Mouse (Mus musculus): Measurements from ENCODE around the gene Rbak.
"Not testable (repeated sequence)": the region's sequence is repeated elsewhere in the genome, so short reads cannot be mapped to it uniquely, and the experiment has no call there.

The Rbak gene

DNA sequence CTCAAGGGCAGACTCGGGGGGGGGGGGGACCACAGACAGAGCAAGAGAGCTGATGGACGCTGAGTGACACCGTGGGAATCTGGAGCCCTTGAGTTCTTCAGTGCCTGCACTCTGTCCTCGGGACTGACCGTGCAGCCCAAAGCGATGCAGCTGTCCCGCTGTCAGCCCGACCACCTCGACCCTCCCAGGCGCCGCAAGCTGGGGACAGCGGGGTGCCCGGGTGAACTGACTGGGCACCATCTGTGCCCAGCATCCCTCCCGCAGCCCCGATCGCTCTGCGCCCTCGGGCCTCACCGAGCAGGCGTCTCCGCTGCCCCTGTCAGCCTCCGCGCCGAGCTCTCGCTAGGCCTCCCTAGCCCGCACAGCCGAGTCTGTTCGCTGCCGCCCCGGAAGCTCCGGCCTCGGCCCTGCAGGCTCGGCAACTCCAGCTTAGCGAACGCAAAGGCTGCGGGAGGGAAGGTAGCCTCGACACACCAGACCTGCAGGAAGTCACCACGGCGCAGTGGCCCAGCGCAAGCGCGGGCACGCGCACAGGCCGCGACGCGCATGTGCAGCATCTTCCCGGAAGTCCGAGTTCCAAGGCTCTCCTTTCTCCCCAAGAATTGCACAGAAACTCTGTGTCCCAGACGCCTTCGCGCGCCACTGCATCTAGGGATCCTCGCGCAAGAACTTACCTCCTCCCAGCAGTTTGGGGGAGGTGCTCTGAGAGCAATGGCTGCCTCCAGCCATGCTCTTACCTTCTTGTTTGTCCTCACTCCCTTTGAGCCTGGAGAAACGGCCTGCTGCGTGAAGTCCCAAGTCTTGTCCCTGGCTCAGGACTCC is at the start of gene Rbak, which contains the start of gene Spdye4b:
Gene Rbak (minus strand): TSS at position 521 of the 822 bp plus-strand sequence.
Gene Spdye4b (plus strand): TSS at position 763 of the 822 bp plus-strand sequence.
- DNase-seq (ENCODE audit: low read depth, low spot score): peak; percentile 99

DNA sequence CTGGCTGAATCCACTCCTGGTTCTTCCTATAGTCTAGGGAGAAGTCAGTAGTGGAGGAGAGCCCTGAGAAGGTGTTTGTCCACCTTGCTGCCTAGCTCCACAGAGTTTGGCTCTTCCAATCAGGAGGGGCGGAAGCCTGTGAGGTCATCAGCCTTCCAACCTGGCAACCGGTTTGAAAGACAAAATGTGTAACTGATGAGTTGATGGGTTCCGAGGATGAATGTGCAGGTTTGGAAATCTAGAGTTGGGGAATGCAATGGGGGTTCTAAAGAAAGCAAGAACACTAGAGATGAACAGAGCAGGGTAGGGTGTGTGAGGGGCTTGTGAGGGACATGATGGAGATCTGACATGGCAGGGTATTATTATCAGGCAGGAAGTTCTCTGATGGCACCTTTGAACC is 46.2 kb upstream of the Rbak start, which contains the start of gene Spdye4a:
Gene Spdye4a (minus strand): TSS at position 101 of the 400 bp plus-strand sequence.
- no peak for DNase-seq (ENCODE audit: low read depth, low spot score)

DNA sequence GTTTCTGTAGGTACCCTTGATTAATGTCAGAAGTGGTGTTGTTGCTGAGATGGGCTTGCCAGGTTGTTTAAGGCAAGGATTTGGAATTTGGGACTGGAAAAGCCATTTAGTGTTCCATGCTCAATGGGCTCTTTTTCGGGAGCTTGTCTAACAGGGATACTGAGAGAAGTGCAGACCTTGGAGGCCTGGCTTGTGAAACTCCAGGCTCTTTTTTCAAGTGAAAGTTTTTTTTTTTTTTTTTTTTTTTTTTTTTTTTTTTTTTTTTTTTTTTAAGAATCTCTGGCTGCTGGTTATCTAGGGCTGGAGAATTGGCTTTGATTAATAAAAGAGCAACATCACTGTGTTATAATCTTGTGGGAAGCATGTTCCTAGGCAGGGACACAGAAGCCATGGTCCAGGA is 41.7 kb upstream of the Rbak start:
- DNase-seq (ENCODE audit: low read depth, low spot score): no peak

DNA sequence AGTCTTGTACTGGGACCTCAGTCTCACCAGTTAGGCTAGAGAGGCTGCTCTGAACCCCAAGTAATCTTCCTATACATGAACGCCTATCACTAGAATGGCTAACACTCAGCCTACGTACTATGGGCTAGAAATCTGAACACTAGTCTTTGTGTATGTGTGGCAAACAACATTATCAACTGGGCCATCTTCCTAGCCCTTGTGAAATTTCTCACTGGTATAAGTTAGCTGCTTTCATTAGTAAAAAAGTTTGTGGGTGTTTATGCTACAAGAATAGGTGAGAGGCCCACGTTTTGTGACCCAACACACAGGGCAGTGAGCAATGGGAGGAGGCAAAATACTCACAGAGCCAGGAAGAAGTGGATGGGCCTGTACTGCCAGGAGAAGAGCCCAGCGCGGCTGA is 40.4 kb upstream of the Rbak start:
- no peak for DNase-seq (ENCODE audit: low read depth, low spot score)

DNA sequence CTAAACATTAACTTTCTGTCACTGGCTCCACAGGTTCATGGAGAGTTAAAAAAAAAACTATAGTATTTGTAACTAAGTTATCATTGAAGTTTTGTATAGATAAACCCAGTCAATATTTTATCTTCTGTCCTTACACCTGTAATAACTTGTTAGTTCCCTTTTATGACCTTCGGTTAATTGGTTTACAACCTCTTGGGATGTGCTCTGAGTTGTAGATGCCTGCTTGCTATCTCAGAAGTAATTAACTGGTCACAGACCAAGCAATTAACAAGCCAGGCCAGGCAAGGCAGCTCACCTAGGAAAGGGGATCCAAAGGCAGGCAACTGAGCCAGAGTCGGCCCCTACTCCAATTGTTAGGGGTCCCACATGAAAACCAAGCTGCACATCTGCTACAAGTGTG is 33.3 kb upstream of the Rbak start:
- no peak for DNase-seq (ENCODE audit: low read depth, low spot score)

DNA sequence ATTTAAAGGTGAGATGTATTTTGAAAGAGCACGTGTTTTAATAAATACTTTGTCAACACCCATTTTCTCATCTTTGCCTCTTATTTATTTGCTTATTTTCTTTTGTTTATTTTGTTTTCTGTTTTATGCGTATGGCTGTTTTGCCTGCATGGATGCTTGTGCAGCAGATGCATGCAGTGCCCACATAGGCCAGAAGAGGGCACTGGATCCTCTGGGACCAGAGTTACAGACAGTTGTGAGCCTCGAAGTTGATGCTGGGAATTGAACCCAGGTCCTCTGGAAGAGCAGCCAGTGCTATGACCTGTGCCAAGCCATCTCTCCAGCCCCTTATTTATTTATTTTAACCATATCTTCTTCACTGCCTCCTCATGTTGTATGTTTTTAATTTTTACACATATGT is 24.4 kb upstream of the Rbak start:
- DNase-seq (ENCODE audit: low read depth, low spot score): peak; percentile 30

DNA sequence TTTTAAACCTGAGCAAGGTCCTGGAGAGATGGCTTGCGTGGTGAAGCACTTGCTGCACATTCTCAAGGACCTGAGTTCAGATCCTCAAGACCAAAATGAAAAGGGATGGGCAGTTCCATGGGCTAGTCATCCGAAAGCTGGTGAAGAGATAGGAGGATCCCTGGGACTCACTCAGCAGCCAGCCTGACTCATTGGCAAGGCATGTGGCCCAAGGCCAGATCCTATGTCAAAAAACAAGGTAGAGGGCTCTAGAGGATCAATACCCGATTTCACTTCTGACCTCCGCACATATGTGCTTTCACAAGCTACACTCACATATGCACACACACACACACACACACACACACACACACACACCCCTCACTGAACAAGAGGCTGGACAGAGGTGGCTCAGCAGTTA is 15.9 kb upstream of the Rbak start:
- no peak for DNase-seq (ENCODE audit: low read depth, low spot score)

DNA sequence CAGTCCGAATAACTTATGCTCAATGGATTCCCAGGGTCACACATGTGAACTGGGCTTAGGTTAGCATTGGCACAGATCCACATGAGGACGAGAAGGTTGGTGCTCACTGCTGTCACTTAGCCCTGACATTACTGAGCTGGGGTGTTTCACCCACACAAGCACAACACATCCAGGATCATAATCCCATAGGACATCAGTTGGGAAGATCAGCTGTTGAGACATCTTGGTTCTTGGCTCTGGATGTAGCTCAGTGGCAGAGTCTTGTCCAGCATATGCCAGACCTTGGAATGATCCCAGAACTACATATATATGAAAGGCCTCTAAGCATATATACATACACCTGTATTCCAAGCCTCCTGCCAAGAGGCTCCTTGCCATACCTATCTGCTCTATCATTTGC is 14.6 kb upstream of the Rbak start:
- DNase-seq (ENCODE audit: low read depth, low spot score): no peak

DNA sequence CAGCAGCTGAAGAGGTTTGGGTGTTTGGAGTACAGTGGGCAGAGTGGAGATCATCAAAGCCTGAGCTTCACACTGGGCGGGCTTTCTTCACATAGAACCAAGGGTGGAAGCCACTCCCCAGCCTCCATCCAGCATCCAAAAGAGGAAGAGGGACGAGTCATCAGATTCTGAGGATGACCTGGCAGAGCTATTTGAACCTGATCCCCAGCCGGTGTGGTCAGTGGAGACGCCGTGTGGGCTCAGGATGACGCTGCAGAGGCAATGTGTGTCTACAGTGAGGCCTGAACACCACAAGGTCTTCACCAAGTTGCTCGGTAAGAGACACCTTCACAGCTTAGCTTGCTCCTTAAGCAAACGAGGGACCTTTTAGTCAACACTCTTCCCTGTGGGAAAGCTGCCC is 14.2 kb upstream of the Rbak start:
- not testable (repeated sequence) for DNase-seq (ENCODE audit: low read depth, low spot score)

DNA sequence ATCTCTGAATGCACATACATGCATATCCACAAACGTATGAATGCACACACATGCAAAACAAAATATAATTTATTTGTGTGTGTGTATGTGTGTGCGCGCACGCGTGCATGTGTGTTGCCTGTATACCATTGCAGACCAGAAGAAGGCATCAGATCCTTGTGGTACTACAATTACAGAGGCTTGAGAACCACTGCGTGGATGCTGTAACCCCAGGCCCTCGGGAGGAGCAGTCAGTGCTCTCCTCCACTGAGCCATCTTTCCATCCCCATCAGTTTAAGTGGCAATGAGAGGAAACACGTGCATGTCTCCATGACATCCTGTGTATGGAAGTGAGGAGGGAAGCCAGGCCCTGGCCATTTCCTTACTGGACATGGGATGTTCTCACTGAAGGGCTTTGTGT is 12.2 kb upstream of the Rbak start:
- DNase-seq (ENCODE audit: low read depth, low spot score): no peak

DNA sequence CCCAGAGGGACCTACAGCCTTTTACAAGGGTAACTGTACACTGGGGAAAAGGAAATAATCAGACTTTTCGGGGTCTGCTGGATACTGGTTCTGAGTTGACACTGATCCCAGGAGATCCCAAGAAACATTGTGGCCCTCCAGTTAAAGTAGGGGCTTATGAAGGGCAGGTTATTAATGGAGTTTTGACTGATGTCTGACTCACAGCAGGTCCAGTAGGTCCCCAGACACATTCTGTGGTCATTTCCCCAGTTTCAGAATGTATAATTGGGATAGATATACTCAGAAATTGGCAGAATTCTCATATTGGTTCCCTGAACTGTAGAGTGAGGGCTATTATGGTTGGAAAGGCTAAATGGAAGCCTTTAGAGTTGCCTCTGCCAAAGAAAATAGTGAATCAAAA is 7.4 kb upstream of the Rbak start:
- DNase-seq (ENCODE audit: low read depth, low spot score): not testable (repeated sequence)

DNA sequence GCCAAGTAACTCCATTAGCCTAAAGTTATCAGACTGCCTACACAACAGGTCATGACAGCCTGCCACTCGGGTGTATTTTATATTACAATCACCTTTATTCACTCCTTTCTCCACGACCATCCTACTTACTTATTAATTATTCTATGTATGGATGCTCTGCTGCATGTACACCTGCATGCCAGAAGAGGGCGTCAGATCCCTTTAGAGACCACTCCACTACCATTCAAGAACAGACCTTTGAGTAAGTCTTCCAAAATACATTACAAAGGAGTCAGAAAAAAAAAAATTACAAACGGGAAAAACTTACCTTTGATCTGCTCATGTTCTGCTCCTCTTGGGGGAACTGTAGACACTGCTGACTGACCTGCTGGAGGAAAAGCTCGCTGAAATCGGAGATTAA is 1.4 kb downstream of the Rbak start:
- peak; percentile 66 for DNase-seq (ENCODE audit: low read depth, low spot score)

DNA sequence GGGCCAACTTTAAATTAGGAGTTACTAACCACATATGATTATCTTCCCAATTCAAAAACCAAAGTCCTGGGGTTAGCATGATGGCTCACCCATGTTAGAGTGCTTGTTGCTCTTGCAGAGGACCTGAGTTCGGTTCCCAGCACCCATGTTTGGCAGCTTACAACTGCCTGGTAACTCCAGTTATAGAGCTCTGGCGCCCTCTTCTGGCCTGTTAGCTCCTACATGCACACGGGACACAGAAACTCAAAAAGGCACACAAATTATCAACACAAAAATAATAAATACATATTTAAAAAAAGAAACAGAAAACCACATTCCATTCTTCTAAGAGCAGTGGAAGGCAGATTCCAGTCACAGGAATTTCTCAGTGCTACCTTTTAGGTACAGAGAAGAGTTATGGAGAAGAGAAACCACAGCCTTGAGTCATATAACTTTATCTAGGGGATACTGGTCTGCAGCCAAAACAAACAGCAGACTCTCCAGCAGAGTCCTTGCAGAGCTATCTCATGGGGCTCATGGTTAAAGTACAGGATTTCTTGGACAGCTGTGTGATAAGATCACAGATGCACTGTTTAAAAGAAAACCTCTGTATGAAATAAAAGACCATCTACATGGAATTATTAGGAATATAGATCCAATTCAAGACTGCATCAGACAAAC is 2.9 kb downstream of the Rbak start:
- peak; percentile 47 for DNase-seq (ENCODE audit: low read depth, low spot score)

DNA sequence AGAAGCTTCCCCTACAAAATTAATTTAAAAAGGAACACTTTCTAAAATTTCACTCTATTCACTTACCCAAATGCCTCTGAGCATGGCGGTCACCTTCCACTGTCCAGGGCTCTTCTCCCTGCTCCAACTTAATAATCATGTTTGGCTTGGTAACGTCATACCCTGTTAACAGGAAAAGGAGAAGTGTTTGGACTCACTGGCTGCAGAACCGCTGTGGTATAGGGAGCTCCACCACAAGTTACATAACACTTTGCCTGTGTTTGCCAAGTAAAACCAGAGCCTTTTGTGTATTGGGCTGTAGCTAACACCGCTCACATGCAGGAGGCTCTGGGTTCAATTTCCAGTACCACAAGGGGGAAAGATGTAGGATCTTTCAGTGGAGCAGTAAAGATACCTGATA is 4.6 kb downstream of the Rbak start:
- DNase-seq (ENCODE audit: low read depth, low spot score): no peak

DNA sequence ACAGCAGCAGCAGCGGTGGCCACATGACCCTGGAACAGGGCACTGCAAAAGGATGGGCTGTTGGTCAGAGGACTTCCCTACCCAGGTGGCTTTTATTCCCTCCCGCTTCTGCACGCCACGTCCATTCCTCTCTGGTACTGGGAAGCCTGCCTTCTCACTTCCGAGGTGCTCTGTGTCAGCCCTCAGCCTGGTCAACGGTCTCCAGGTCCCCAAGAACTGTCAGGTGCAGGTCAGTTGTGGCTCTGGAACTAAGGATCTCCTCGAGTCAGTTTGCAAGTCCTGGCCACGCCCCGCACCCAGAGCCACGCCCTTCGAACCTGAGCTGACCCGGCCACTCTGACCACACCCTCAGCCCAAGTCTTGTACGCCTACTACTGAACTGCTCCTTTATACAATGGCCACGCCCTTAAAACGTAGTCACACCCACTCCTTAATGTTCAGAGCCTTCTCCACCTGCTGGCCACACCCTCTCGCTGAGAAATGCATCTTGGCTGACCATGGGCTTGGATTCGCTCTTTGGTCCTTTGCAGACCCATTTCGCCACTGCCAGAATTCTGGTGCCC is 15.0 kb downstream of the Rbak start:
- DNase-seq (ENCODE audit: low read depth, low spot score): peak; percentile 96

DNA sequence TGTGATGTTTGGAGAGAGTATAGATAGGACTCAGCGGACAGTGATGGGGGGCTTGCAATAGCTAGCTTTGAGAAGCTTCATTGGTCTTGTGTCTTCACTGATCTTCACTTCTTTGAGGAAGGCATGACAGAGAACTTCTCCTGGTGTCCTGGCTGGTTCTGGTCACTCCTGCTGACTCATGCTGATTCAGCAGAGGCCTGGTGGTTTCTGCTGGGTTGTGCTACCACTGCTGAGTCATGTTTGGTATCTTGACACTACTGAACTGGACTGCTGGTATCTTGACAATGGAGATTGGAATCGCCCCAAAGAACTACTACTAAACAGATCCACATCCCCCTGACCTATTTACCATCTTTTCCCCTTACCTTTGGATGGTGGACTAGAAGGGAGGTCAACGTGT is 25.0 kb downstream of the Rbak start:
- peak; percentile 34 for DNase-seq (ENCODE audit: low read depth, low spot score)

DNA sequence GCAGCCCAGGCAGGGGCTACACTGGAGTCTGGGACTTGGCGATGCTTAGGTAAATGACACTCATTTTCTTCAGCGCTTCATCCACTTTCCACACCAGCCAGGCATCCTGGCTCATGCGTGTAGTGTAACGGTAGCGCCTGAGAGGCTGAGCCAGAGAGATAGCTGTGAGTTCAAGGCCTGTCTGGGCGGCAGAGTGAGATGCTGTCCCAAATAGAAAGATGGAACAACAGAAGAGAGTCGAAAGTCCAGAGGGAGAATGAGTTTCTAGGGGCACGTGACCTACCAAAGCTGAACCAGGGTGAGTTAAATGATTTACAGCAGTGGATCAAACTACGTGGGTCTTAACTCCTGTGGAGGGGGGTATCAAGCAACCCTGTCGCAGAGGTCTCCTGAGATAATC is 26.8 kb downstream of the Rbak start:
- DNase-seq (ENCODE audit: low read depth, low spot score): no peak

DNA sequence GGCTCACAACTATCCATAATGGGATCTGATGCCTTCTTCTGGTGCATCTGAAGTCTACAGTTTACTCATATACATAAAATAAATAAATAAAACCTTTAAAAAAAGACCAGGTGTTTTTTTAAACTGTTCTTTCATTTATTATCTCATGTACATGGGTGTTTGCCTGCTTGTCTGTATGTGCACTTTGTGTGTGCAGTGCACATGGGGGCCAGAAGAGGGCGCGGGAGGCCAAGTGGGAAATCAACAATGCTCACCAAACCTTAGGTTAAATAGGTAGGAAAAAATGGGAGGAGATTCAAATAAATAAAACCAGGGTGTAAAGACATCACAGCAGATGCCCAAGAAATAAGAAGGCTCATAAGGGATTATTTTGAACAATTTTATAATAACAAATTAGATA is 30.5 kb downstream of the Rbak start:
- DNase-seq (ENCODE audit: low read depth, low spot score): peak; percentile 56

DNA sequence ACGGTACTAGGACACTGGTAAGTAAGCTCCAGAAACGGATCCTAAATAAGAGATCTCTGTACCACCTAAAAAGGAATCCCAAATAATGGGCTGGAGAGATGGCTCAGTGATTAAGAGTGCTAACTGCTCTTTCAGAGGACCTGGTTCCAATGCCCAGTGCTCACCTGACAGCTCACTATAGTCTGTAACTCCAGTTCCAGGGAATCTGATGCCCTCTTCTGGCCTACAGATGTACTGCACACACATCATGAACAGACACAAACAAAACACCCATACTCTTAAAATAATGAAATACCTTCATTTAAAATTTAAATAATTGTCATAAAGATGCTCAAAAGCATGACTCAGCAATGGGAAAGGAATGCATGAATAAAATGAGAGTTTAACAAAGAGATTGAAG is 31.0 kb downstream of the Rbak start:
- peak; percentile 66 for DNase-seq (ENCODE audit: low read depth, low spot score)

DNA sequence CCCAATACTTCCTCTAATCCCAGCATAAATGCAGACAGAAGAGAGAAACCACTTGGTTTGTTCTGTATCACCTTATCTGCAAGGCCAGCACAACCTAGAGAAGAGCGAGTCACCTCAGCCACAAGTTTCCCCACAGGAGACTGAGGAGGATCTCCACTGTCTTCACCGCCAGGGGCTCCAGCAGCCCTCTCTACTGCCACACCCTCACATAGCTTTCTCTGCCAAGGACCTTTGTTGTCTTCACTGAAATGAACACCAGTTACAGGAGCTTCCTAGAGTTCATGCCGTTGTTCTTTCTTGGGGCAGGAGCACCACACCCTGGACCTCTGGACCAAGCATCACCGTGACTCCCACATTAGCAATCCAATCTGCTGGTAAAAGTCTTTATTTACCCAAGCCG is 31.9 kb downstream of the Rbak start:
- peak; percentile 69 for DNase-seq (ENCODE audit: low read depth, low spot score)

DNA sequence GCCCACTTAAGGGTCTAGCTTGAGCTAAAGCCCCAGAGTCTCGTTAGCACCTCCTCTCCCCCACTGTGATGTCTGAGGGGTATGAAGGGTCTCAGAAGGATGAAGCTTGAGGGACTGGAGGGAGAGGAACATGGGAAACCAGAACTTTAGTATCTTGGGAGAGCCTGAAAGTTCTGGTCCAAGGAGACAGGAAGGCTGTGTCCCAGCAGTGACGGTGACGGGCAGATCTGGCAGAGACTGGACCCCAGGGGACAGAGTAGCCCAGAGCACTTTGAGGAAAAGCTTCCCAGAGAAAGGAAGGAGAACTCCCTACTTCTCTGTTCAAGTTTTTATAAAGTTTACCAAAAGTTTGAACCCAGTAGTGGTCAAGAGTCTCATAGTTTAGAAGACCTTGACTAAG is 33.1 kb downstream of the Rbak start, which contains the start of gene Olfr718-ps1:
Gene Olfr718-ps1 (minus strand): TSS at position 101 of the 400 bp plus-strand sequence.
- no peak for DNase-seq (ENCODE audit: low read depth, low spot score)

DNA sequence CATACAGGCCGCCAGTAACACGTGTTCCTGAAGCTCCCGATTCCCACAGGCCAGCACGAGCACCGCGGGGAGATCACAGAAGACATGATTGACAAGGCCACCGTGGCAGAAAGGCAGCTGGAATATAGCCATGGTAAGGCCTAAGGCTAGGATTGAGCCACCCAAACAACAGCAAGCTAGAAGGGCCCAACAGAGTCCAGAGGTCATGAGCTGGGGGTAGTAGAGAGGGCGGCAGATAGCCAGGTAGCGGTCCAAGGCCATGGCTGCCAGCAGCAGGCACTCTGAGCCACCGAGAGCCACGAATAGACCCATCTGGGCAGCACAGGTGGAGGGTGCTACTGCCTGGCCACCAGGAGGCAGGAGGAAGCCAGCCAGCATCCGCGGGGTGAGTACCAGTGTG is 43.0 kb downstream of the Rbak start:
- no peak for DNase-seq (ENCODE audit: low read depth, low spot score)

DNA sequence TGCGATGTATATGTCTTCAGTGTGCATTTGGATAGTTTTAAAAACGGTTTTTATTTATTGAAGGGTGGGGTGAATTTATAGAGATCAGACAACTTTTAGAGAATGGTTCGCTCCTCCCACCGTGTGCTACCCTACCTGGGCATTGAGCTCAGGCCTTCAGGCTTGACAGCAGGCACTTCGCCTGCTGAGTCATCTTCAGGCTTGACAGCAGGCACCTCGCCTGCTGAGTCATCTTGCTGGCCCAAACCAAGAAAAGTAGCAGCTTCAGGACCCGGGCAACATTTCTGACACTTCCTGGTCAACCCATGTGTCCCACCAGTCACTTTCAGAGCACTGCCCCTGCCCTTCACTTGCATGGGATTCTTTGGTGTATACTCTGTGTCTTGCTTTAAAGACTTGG is 45.5 kb downstream of the Rbak start:
- peak; percentile 79 for DNase-seq (ENCODE audit: low read depth, low spot score)
